Mouse (Mus musculus) frontal cortex, postnatal 25 days (tissue): Measurements from ENCODE around the gene Man1a2.

Experiments used
- DNase-seq, 2 experiments: peaks; one replicate each; pipeline ENCODE4 v3.0.0; 2022; ENCODE audit warnings: low spot score in 2 of 2

The Man1a2 gene

GRCm38 (mm10) chr3:100568443-100569390, 116.6 kb downstream of the Man1a2 start:
- no peak for DNase-seq

GRCm38 (mm10) chr3:100563565-100563964, 121.7 kb downstream of the Man1a2 start:
- no peak for DNase-seq

- no peak for DNase-seq
These were observed 122.8 kb downstream of the Man1a2 start for GRCm38 (mm10) chr3:100562455-100562854.

- no peak for DNase-seq
These were observed 123.6 kb downstream of the Man1a2 start for GRCm38 (mm10) chr3:100561561-100562175.

GRCm38 (mm10) chr3:100559431-100559830, 125.9 kb downstream of the Man1a2 start:
- no peak for DNase-seq

- DNase-seq: no peak
These were observed 127.0 kb downstream of the Man1a2 start for GRCm38 (mm10) chr3:100558211-100558708.

- no peak for DNase-seq
These were observed 130.5 kb downstream of the Man1a2 start for GRCm38 (mm10) chr3:100554843-100555242.

GRCm38 (mm10) chr3:100552171-100552570, 133.1 kb downstream of the Man1a2 start:
- no peak for DNase-seq

GRCm38 (mm10) chr3:100547913-100548292, 137.4 kb downstream of the Man1a2 start:
- DNase-seq: no peak

GRCm38 (mm10) chr3:100547162-100547912, 138.0 kb downstream of the Man1a2 start:
- no peak for DNase-seq

- no peak for DNase-seq
These were observed 148.6 kb downstream of the Man1a2 start for GRCm38 (mm10) chr3:100536686-100537085.

GRCm38 (mm10) chr3:100535902-100536301, 149.4 kb downstream of the Man1a2 start:
- no peak for DNase-seq

GRCm38 (mm10) chr3:100535298-100535697, 150.0 kb downstream of the Man1a2 start:
- DNase-seq: no peak

GRCm38 (mm10) chr3:100534394-100534793, 150.9 kb downstream of the Man1a2 start:
- no peak for DNase-seq

GRCm38 (mm10) chr3:100533429-100533828, 151.9 kb downstream of the Man1a2 start:
- no peak for DNase-seq

GRCm38 (mm10) chr3:100530919-100531318, 154.4 kb downstream of the Man1a2 start:
- DNase-seq: no peak

- DNase-seq: no peak
These were observed 155.0 kb downstream of the Man1a2 start for GRCm38 (mm10) chr3:100530244-100530788.

- no peak for DNase-seq
These were observed 162.6 kb downstream of the Man1a2 start for GRCm38 (mm10) chr3:100522671-100523070.

- DNase-seq: no peak
These were observed 163.7 kb downstream of the Man1a2 start for GRCm38 (mm10) chr3:100521626-100522025.

- no peak for DNase-seq
These were observed 169.6 kb downstream of the Man1a2 start for GRCm38 (mm10) chr3:100515754-100516141.

- DNase-seq: no peak
These were observed 170.1 kb downstream of the Man1a2 start for GRCm38 (mm10) chr3:100515093-100515753.
